Mouse (Mus musculus): Measurements from ENCODE around the gene Ptprt. TPM values are rescaled to one million over a fixed set of nuclear protein-coding genes. Genes with fewer than 3 reads are reported as not detected.

Gene Ptprt
- total and polyA plus RNA-seq, 2 experiments from 2014 or later = 15.7 to 68.3 TPM

DNA sequence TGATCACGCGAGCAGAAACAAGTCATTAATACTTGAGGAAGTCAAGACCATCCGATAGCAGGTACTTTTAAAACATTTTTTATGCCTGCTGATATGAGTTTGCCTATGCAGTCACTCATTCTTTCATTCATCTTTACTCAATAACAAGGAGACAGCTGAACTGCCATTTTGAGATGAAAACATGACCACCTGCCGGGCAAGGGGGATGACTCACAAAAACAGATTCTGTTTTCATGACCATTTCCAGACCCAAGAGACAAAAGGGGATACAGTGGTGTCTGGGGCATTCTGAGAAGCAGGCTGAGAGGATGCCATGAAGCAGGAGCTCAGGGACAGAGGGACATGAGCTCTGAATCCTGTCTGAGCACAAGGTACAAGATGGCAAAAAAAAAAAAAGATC is 6.5 kb downstream of the Ptprt start:
- Histone ChIP-seq H3K4me2 (ENCODE audit: low read depth, low read length) (no peak overlapping the region), H3K27ac (no peak overlapping the region), H3K36me3 (ENCODE audit: insufficient read depth, low read length) (no peaks in the 10 kb centered on the region), H3K4me3 (ENCODE audit: low read length) (no peak overlapping the region), H3K27me3 (ENCODE audit: insufficient read depth, low read length) (no peaks in the 10 kb centered on the region), H3K9ac (replicated peaks; ENCODE audit: low read length) (no peak overlapping the region), H3K9me3 (ENCODE audit: low read length) (no peaks in the 10 kb centered on the region), H3K4me1 (ENCODE audit: insufficient read depth, low read length) (0 out of 2 replicates have a peak, but pooled peaks cover 3% of the 10 kb centered on the region)
- DNase-seq (ENCODE audit: low spot score) (no peak), ATAC-seq (no peak)
- TF ChIP-seq CTCF (IDR thresholded peaks at IDR 0.05; ENCODE audit: low read depth) = no peak
- WGBS = 81% methylated on average over 4 of the region's 4 CpGs

DNA sequence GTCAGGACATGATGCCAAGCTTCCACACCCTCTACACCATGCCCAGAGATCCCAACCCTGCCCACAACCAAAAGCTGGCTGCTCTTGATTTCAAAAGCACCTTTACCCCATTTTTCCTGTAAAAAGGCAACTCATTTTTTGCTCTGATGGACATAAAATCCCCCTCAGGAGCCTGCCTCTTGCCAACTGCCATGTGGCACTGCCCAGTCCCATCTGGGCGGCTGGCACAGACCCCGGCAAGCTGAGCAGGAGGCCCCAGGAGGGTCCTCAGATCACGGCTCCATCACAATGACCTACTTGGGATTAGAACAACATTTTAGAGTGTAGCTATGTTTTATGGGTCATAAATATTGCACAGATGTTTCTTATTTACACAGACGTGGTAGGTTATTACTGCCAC is 22.3 kb downstream of the Ptprt start:
- no peaks in the 10 kb centered on the region for H3K9me3 ChIP-seq (ENCODE audit: low read length)
- no peaks in the 10 kb centered on the region for H3K36me3 ChIP-seq (ENCODE audit: insufficient read depth, low read length)
- H3K4me3 ChIP-seq (ENCODE audit: low read length) = no peak overlapping the region
- peak overlapping the region; percentile 20; the same call in 1 of the 2 replicates for H3K27ac ChIP-seq
- no peak for TF ChIP-seq CTCF (IDR thresholded peaks at IDR 0.05; ENCODE audit: low read depth)
- no peak overlapping the region for H3K4me2 ChIP-seq (ENCODE audit: low read depth, low read length)
- H3K27me3 ChIP-seq (ENCODE audit: insufficient read depth, low read length) = no peaks in the 10 kb centered on the region
- peak; percentile 75 for DNase-seq (ENCODE audit: low spot score)
- no peak overlapping the region for H3K9ac ChIP-seq (replicated peaks; ENCODE audit: low read length)
- ATAC-seq = peak; percentile 61; the same call in 1 of the 2 replicates
- 36% methylated on average over 4 of the region's 4 CpGs for WGBS
- peaks cover 18% of the 10 kb centered on the region for H3K4me1 ChIP-seq (ENCODE audit: insufficient read depth, low read length)

DNA sequence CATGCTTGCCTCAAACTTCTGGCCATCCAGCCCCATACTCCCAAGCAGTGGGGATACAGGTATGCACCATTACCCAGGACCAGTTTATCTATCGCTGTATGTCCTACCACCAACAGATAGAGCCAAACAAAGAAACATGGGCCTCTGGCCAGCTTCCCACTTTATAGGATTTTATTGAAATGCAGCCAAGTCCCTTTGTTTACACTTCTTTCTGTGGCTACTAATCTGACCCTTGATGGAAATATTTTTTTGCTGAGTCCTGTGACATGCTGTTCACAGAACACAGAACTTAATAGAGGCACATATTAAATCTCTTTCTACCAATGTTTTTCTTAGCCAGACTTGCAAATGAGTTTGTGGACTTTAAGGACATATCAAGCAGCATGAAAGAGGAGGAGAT is 23.4 kb downstream of the Ptprt start:
- H3K27me3 ChIP-seq (ENCODE audit: insufficient read depth, low read length) = no peaks in the 10 kb centered on the region
- DNase-seq (ENCODE audit: low spot score) = no peak
- no peaks in the 10 kb centered on the region for H3K36me3 ChIP-seq (ENCODE audit: insufficient read depth, low read length)
- peaks cover 18% of the 10 kb centered on the region for H3K4me1 ChIP-seq (ENCODE audit: insufficient read depth, low read length)
- TF ChIP-seq CTCF (IDR thresholded peaks at IDR 0.05; ENCODE audit: low read depth) = no peak
- H3K9me3 ChIP-seq (ENCODE audit: low read length) = no peaks in the 10 kb centered on the region
- WGBS = 39% methylated on average over 1 of the region's 1 CpGs
- no peak overlapping the region for H3K4me3 ChIP-seq (ENCODE audit: low read length)
- peak overlapping the region; percentile 15; the same call in 1 of the 2 replicates for H3K27ac ChIP-seq
- no peak for ATAC-seq
- H3K4me2 ChIP-seq (ENCODE audit: low read depth, low read length) = no peak overlapping the region
- H3K9ac ChIP-seq (replicated peaks; ENCODE audit: low read length) = no peak overlapping the region

DNA sequence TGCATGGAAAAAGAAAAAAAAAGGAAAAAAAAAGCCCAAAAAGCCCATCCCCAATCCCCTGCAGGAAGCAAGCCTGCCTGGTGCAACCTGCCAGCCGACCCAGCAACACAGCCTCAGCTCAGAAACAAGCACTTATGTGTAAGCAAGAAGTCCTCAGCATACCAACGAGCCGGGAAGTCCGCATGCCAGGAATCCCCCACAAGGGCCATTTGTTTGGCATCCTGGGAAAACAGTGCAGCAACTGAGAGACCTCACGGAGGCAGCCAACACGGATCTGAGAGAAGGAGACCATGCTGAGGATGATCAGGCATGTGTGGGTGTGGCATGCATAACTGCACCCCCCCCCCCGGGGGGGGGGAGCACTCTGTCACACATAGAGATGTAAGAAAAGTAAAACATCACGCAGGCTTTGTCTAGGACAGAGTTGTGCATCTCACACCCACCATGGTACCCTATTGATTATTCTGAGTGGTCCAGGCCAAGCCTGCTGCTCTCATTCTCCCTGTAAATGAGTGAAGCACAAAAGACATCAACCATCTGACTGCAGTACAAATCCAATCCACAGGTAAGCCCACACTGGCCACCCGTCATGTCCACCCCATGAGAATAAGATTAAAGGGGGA is 24.4 kb downstream of the Ptprt start:
- Histone ChIP-seq H3K9me3 (ENCODE audit: low read length) (no peaks in the 10 kb centered on the region), H3K4me2 (ENCODE audit: low read depth, low read length) (no peak overlapping the region), H3K4me1 (ENCODE audit: insufficient read depth, low read length) (peaks cover 18% of the 10 kb centered on the region), H3K27me3 (ENCODE audit: insufficient read depth, low read length) (no peaks in the 10 kb centered on the region), H3K27ac (peak overlapping the region; percentile 75), H3K4me3 (ENCODE audit: low read length) (no peak overlapping the region), H3K36me3 (ENCODE audit: insufficient read depth, low read length) (no peaks in the 10 kb centered on the region), H3K9ac (replicated peaks; ENCODE audit: low read length) (no peak overlapping the region)
- TF ChIP-seq CTCF (IDR thresholded peaks at IDR 0.05; ENCODE audit: low read depth) = no peak
- WGBS = 16% methylated on average over 9 of the region's 9 CpGs
- ATAC-seq = peak; percentile 87
- peak; percentile 83 for DNase-seq (ENCODE audit: low spot score)

DNA sequence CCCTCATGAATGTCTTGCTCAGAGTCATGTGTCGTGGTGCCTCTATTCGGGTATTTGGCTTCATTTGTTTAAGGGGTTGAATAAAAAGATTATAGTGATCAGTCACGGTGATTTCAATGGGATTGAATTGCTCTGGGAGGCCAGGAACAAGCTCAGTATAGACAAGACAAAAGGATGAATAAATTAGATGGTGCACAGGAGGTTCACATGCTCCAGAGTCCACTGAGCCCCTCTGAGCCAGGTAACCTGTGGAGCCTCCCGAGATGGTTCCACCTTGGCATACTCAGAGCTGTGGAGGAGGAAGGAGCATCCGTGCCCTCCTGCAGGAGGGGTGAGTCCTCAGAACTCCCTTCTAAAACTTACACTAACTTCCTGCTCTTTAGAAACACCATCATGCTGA is 26.0 kb downstream of the Ptprt start:
- DNase-seq (ENCODE audit: low spot score) (no peak), ATAC-seq (no peak)
- no peaks in the 10 kb centered on the region for H3K9me3 ChIP-seq (ENCODE audit: low read length)
- no peak overlapping the region for H3K9ac ChIP-seq (replicated peaks; ENCODE audit: low read length)
- peak overlapping the region; percentile 75; the same call in 1 of the 2 replicates for H3K27ac ChIP-seq
- H3K4me3 ChIP-seq (ENCODE audit: low read length) = no peak overlapping the region
- no peaks in the 10 kb centered on the region for H3K36me3 ChIP-seq (ENCODE audit: insufficient read depth, low read length)
- WGBS = 35% methylated on average over 5 of the region's 5 CpGs
- TF ChIP-seq CTCF (IDR thresholded peaks at IDR 0.05; ENCODE audit: low read depth) = no peak
- peaks cover 18% of the 10 kb centered on the region for H3K4me1 ChIP-seq (ENCODE audit: insufficient read depth, low read length)
- no peak overlapping the region for H3K4me2 ChIP-seq (ENCODE audit: low read depth, low read length)
- H3K27me3 ChIP-seq (ENCODE audit: insufficient read depth, low read length) = no peaks in the 10 kb centered on the region

DNA sequence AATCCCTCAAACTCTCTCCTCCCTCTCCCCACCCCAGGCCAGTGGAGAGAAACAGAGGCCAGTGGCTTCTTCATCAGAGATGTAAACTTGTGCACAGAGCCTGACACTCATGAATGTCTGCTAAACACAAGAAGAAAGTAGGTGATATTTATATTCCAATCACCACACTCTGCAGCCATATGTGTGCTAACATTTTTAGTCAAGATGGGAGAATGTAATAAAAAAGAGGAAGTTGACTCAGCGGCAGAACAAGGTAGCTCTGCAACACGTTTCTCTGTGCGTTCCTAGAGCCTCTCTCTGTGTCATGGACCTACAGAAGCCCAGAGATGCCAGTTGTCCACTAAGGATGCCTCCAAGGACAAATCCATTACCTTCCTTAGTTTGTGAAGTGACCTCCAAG is 34.9 kb downstream of the Ptprt start:
- Histone ChIP-seq H3K9me3 (ENCODE audit: low read length) (no peaks in the 10 kb centered on the region), H3K4me2 (ENCODE audit: low read depth, low read length) (no peak overlapping the region), H3K27ac (no peak overlapping the region), H3K4me3 (ENCODE audit: low read length) (no peak overlapping the region), H3K9ac (replicated peaks; ENCODE audit: low read length) (no peak overlapping the region), H3K36me3 (ENCODE audit: insufficient read depth, low read length) (no peaks in the 10 kb centered on the region), H3K4me1 (ENCODE audit: insufficient read depth, low read length) (no peaks in the 10 kb centered on the region), H3K27me3 (ENCODE audit: insufficient read depth, low read length) (no peaks in the 10 kb centered on the region)
- ATAC-seq (no peak), DNase-seq (ENCODE audit: low spot score) (no peak)
- WGBS = 97% methylated on average over 3 of the region's 3 CpGs
- TF ChIP-seq CTCF (IDR thresholded peaks at IDR 0.05; ENCODE audit: low read depth) = no peak

DNA sequence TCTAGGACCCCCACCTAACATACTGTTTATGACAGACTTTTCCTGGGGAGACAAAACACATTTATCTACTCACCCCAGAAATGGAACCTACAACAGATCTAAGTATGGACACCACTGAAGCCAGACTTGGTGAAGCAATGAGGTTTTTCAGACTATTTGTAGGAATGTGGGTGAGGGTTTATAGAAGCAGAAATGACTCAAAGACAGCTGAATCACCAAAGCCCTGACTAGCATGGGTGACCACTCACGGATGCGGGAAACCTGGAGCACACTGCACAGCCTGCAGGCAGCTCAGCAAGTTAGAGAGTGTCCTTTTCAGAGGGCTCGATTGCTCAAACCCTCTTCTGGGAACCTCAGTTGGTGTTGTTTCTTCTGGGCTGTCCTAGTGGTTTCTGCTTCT is 36.2 kb downstream of the Ptprt start:
- no peak for DNase-seq (ENCODE audit: low spot score)
- H3K4me2 ChIP-seq (ENCODE audit: low read depth, low read length) = no peak overlapping the region
- TF ChIP-seq CTCF (IDR thresholded peaks at IDR 0.05; ENCODE audit: low read depth) = no peak
- no peak for ATAC-seq
- H3K36me3 ChIP-seq (ENCODE audit: insufficient read depth, low read length) = no peaks in the 10 kb centered on the region
- H3K27me3 ChIP-seq (ENCODE audit: insufficient read depth, low read length) = no peaks in the 10 kb centered on the region
- no peak overlapping the region for H3K27ac ChIP-seq
- WGBS = 94% methylated on average over 3 of the region's 3 CpGs
- no peak overlapping the region for H3K4me3 ChIP-seq (ENCODE audit: low read length)
- H3K9me3 ChIP-seq (ENCODE audit: low read length) = no peaks in the 10 kb centered on the region
- no peaks in the 10 kb centered on the region for H3K4me1 ChIP-seq (ENCODE audit: insufficient read depth, low read length)
- no peak overlapping the region for H3K9ac ChIP-seq (replicated peaks; ENCODE audit: low read length)
